Mouse (Mus musculus) MEL (cell line): Measurements from ENCODE around the gene Fam43a.

Source experiments
- CHD2 ChIP-seq: IDR thresholded peaks from 2 replicates; pipeline ENCODE4 v1.6.1; 2011; ENCODE audit warnings: low read length, improper control_type of control experiment
- MAX ChIP-seq: IDR thresholded peaks from 2 replicates; pipeline ENCODE4 v1.6.1; 2011; ENCODE audit warnings: low read length, improper control_type of control experiment
- NRF1 ChIP-seq: IDR thresholded peaks from 2 replicates; pipeline ENCODE4 v1.6.1; 2014; ENCODE audit warnings: low read depth, mild to moderate bottlenecking, inconsistent platforms, low read length, improper control_type of control experiment, moderate library complexity; ENCODE audit not compliant: poor library complexity, insufficient read depth, severe bottlenecking

DNA sequence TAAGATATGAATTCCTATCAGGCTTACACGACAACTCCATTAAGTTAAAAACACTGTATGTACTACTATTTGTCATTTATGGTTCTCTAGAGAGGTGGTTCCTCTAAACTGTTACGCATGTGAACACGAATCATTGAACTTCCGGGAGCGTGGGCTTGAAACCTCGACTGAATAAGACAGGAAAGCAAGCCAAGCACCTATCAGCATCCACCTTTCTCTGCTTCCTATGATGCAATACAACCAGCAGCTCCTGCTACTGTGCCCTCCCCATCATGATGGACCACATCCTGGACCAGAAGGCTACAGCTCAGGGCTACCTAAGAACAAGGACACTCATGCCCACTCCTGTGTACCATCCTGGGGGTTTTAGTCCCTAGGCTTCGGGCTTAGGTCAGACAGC lies 24.1 kb downstream of the Fam43a start:
- TF ChIP-seq CHD2, result no peak
- TF ChIP-seq MAX, result no peak
- no peak for TF ChIP-seq NRF1
